Mouse (Mus musculus): ENCODE data around the gene Camk2d.

DNA sequence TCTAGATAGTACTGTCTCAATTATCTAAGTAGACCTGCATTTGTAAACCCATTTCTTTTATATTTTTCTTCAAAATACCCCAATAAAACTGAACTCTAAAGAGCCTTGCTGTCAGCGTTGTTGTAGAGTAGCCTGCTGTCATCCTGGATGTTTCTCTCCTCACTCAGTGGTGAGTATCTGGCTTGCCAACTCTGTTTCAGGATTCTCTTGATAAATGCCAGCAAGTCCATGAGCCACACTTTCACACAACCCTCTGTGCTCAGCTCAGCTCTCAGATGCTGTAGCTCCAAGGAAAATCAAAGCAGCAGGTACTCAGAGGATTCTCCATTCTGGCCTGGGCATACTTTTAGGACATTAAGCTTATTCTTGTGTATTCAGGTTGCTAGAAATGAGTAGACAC lies 109.4 kb downstream of the Camk2d start:
- no peak for TF ChIP-seq CTCF (IDR thresholded peaks at IDR 0.05; ENCODE audit: low read depth)
- TF ChIP-seq EP300 (optimal IDR thresholded peaks at IDR 0.05) = no peak

Measured in stomach, postnatal 0 days (tissue).